Mouse (Mus musculus) hindbrain, embryonic 14.5 days (tissue): ENCODE results near the gene Nat8f1. TPM values are rescaled to one million over a fixed set of nuclear protein-coding genes. Genes with fewer than 3 reads are reported as not detected.

ENCODE experiments used
- ATAC-seq: fragments of 200-750 bp; cut with Nextera tagmentation; 2 replicates; pipeline ENCODE4 v1.8.0; 2017; ENCODE audit warnings: moderate number of reproducible peaks, mild to moderate bottlenecking, moderate TSS enrichment, moderate library complexity; ENCODE audit not compliant: low FRiP score
- DNase-seq: peaks from one replicate; pipeline ENCODE4 v3.0.0-alpha.2; 2015; ENCODE audit warnings: low spot score
- H3K27ac ChIP-seq: fragments of 300-500 bp; sonication (generic); 2 replicates; pipeline ENCODE4 v1.5.1; 2014; ENCODE audit warnings: mild to moderate bottlenecking, moderate library complexity
- H3K27me3 ChIP-seq: fragments of 300-500 bp; sonication (generic); 2 replicates; pipeline ENCODE4 v1.6.1; 2014; ENCODE audit warnings: mild to moderate bottlenecking, low read length, mixed read lengths; ENCODE audit not compliant: control insufficient read depth, insufficient read depth
- H3K36me3 ChIP-seq: fragments of 300-500 bp; sonication (generic); replicated peaks from 2 replicates; pipeline ENCODE4 v1.6.1; 2014; ENCODE audit not compliant: control insufficient read depth, insufficient read depth
- H3K4me1 ChIP-seq: fragments of 300-500 bp; sonication (generic); replicated peaks from 2 replicates; pipeline ENCODE4 v1.6.1; 2014; ENCODE audit warnings: antibody characterized with exemption, low read length, mixed read lengths; ENCODE audit not compliant: control insufficient read depth, insufficient read depth
- H3K4me2 ChIP-seq: fragments of 300-500 bp; sonication (generic); replicated peaks from 2 replicates; pipeline ENCODE4 v1.6.1; 2014; ENCODE audit warnings: mild to moderate bottlenecking, moderate library complexity
- H3K4me3 ChIP-seq: fragments of 300-500 bp; sonication (generic); replicated peaks from 2 replicates; pipeline ENCODE4 v1.5.1; 2014; ENCODE audit warnings: mild to moderate bottlenecking, low read length
- H3K9ac ChIP-seq: fragments of 300-500 bp; sonication (generic); 2 replicates; pipeline ENCODE4 v1.6.1; 2014
- H3K9me3 ChIP-seq: fragments of 300-500 bp; sonication (generic); 2 replicates; pipeline ENCODE4 v1.6.1; 2016; ENCODE audit warnings: low read length; ENCODE audit not compliant: control insufficient read depth
- WGBS: fragments of 180-500 bp; shearing (Covaris S2); extraction: QIAGEN DNeasy Blood & Tissue Kit; methylation state at CpG from one replicate; pipeline ENCODE4 v1.1.7; 2014; 5-methylcytosine and 5-hydroxymethylcytosine counted together
- polyA plus RNA-seq: library from polyadenylated mRNA; unstranded; fragments of >200 nt; fragmentation: Nextera tagmentation; extraction: Ambion mirVana; gene quantifications from 2 replicates; pipeline ENCODE4 v1.2.1, GENCODE M21; 2014

The Nat8f1 gene
- polyA plus RNA-seq, 1 experiment from 2014 or later = 17.9 TPM

GRCm38 (mm10) chr6:85862565-85862964 lies 52.9 kb downstream of the Nat8f1 start:
- no peaks in the 10 kb centered on the region for H3K4me1 ChIP-seq
- no peak overlapping the region for H3K9ac ChIP-seq
- H3K9me3 ChIP-seq = no peaks in the 10 kb centered on the region
- DNase-seq (no peak), ATAC-seq (no peak)
- H3K4me2 ChIP-seq = no peak overlapping the region
- H3K27me3 ChIP-seq = no peaks in the 10 kb centered on the region
- H3K4me3 ChIP-seq = no peak overlapping the region
- H3K36me3 ChIP-seq = no peaks in the 10 kb centered on the region
- H3K27ac ChIP-seq = no peak overlapping the region
- 89% methylated on average over 3 of the region's 3 CpGs for WGBS

GRCm38 (mm10) chr6:85861247-85861646 lies 54.2 kb downstream of the Nat8f1 start:
- Histone ChIP-seq H3K9me3 (no peaks in the 10 kb centered on the region), H3K4me1 (no peaks in the 10 kb centered on the region)

More at GRCm38 (mm10) chr6:85861247-85861646, 54.2 kb downstream of the Nat8f1 start:
- Histone ChIP-seq H3K27me3 (no peaks in the 10 kb centered on the region), H3K4me3 (no peak overlapping the region), H3K4me2 (no peak overlapping the region), H3K9ac (no peak overlapping the region), H3K36me3 (no peaks in the 10 kb centered on the region), H3K27ac (no peak overlapping the region)
- no peak for ATAC-seq
- WGBS = 88% methylated on average over 3 of the region's 3 CpGs
- DNase-seq = no peak

Other genes with a start within 250 kb of the Nat8f1 start
- 0.11 TPM in 1 of 2 replicates, not detected in the other for gene Nat8f7, start 202.5 kb downstream of the Nat8f1 start, polyA plus RNA-seq
- gene Nat8f3, start 149.9 kb downstream of the Nat8f1 start, polyA plus RNA-seq = 0.24 and 0.47 TPM in 2 replicates
- not detected in 2 replicates for gene Nat8f6, start 94.7 kb downstream of the Nat8f1 start, polyA plus RNA-seq
- not detected in 2 replicates for gene Nat8f5, start 94.7 kb downstream of the Nat8f1 start, polyA plus RNA-seq
- 0.47 TPM in 1 of 2 replicates, not detected in the other for gene Nat8, start 83.6 kb downstream of the Nat8f1 start, polyA plus RNA-seq
- not detected in 2 replicates for gene Nat8f2, start 46.5 kb downstream of the Nat8f1 start, polyA plus RNA-seq
- 6.2 and 6.6 TPM in 2 replicates for gene Nat8f4, start 10.8 kb downstream of the Nat8f1 start, polyA plus RNA-seq
- 43.5 and 49.2 TPM in 2 replicates for gene Tprkb, start 3.8 kb downstream of the Nat8f1 start, polyA plus RNA-seq
- 52.5 and 56.7 TPM in 2 replicates for gene Dusp11, start 46.0 kb upstream of the Nat8f1 start, polyA plus RNA-seq
- gene Figla, start 100.5 kb upstream of the Nat8f1 start, polyA plus RNA-seq = not detected in 2 replicates
- 102 and 111 TPM in 2 replicates for gene Add2, start 113.0 kb upstream of the Nat8f1 start, polyA plus RNA-seq